Mouse (Mus musculus) embryonic facial prominence, embryonic 13.5 days (tissue): ENCODE data around the gene Mydgf. TPM values are rescaled to one million over a fixed set of nuclear protein-coding genes. Genes with fewer than 3 reads are reported as not detected.

Experiments
- ATAC-seq: fragments of 200-750 bp; cut with Nextera tagmentation; 2 replicates; pipeline ENCODE4 v1.8.0; 2017; ENCODE audit warnings: low read depth; ENCODE audit not compliant: insufficient number of reproducible peaks, insufficient read depth, low FRiP score, low TSS enrichment
- H3K27ac ChIP-seq: fragments of 300-500 bp; sonication (generic); 2 replicates; pipeline ENCODE4 v1.5.1; 2015; ENCODE audit warnings: moderate library complexity, mild to moderate bottlenecking, inconsistent platforms
- H3K27me3 ChIP-seq: fragments of 300-500 bp; sonication (generic); 2 replicates; pipeline ENCODE4 v1.6.1; 2015; ENCODE audit warnings: mild to moderate bottlenecking, inconsistent platforms
- H3K36me3 ChIP-seq: fragments of 300-500 bp; sonication (generic); 2 replicates; pipeline ENCODE4 v1.6.1; 2015; ENCODE audit warnings: mild to moderate bottlenecking, inconsistent platforms
- H3K4me1 ChIP-seq: fragments of 300-500 bp; sonication (generic); 2 replicates; pipeline ENCODE4 v1.6.1; 2015; ENCODE audit warnings: inconsistent platforms
- H3K4me2 ChIP-seq: fragments of 300-500 bp; sonication (generic); 2 replicates; pipeline ENCODE4 v1.6.1; 2015; ENCODE audit warnings: moderate library complexity, mild to moderate bottlenecking, inconsistent platforms
- H3K4me3 ChIP-seq: fragments of 300-500 bp; sonication (generic); 2 replicates; pipeline ENCODE4 v1.5.1; 2015; ENCODE audit warnings: mild to moderate bottlenecking, inconsistent platforms
- H3K9ac ChIP-seq: fragments of 300-500 bp; sonication (generic); 2 replicates; pipeline ENCODE4 v1.6.1; 2015; ENCODE audit warnings: mild to moderate bottlenecking, inconsistent platforms
- H3K9me3 ChIP-seq: fragments of 300-500 bp; sonication (generic); 2 replicates; pipeline ENCODE4 v1.6.1; 2016; ENCODE audit warnings: inconsistent platforms
- WGBS: fragments of 180-500 bp; shearing (Covaris S2); methylation state at CpG from one replicate; pipeline ENCODE4 v1.1.7; 2015; ENCODE audit warnings: mixed read lengths; 5-methylcytosine and 5-hydroxymethylcytosine counted together
- polyA plus RNA-seq: library from polyadenylated mRNA; unstranded; fragments of >200 nt; fragmentation: Nextera tagmentation; extraction: Ambion mirVana; gene quantifications from 2 replicates; pipeline ENCODE4 v1.2.1, GENCODE M21; 2015

The Mydgf gene
- polyA plus RNA-seq, result 86.3 and 91.0 TPM in 2 replicates

DNA sequence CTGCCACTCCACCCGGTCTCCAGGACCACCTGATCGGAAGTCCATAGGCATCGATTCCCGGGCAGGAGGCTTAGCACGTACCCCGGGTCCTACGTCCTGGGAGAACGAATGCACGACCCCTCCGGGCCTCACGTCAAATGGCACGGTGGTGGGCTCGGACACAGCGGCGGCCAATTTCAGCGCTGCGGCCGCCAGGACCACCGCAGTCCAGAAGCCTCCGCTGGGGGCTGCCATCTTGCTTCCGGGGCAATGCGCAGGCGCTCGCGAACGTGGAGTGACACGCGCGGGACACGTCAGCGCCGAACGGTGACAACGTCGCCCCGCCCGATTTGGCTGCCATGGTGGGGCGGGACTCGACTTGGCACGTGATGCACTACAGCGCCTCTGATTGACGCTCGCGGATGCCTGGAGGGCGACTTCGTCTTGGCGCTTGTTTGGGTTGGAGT, at the start of gene Mydgf:
TSS of gene Mydgf (minus strand) at position 263 of the 446 bp plus-strand sequence.
- H3K4me3 ChIP-seq, result peak within 1 kb of the TSS; percentile 89
- peak within 1 kb of the TSS; percentile 62; the same call in 1 of the 2 replicates for H3K27ac ChIP-seq
- no peaks in the 10 kb centered on the region for H3K9me3 ChIP-seq
- peak; percentile 87 for ATAC-seq
- peaks cover 28% of the 10 kb centered on the region for H3K4me1 ChIP-seq
- peak within 1 kb of the TSS; percentile 89 for H3K9ac ChIP-seq
- H3K36me3 ChIP-seq, result peaks cover 61% of the 10 kb centered on the region
- peak within 1 kb of the TSS; percentile 88 for H3K4me2 ChIP-seq
- under 1% methylated on average over 47 of the region's 47 CpGs for WGBS
- no peaks in the 10 kb centered on the region for H3K27me3 ChIP-seq

DNA sequence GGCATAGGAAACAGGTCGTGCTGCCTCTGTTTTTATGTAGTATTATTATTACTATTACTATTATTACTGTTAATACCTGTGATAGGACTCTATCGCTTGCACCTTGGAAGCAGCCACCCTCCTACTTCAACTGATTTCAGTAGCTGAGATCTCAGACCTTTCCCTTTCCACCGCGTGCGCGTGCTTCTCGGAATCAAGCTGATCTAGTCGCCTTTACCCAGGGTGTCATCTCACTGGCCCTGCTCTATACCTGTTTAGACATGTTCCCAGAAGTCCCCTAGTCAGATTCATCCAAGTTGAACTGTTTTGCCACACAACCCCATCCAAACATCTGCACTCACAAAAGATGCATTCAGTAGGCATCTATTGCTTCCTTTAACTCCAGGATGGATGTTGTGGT, 49.7 kb upstream of the Mydgf start:
- Histone ChIP-seq H3K36me3 (no peaks in the 10 kb centered on the region), H3K9me3 (no peaks in the 10 kb centered on the region), H3K4me2 (no peak overlapping the region), H3K27ac (no peak overlapping the region), H3K4me1 (peaks cover 4% of the 10 kb centered on the region; the same call in 1 of the 2 replicates), H3K4me3 (no peak overlapping the region), H3K9ac (no peak overlapping the region), H3K27me3 (0 out of 2 replicates have a peak, but pooled peaks cover 3% of the 10 kb centered on the region)
- ATAC-seq, result no peak
- WGBS, result 46% methylated on average over 8 of the region's 8 CpGs

DNA sequence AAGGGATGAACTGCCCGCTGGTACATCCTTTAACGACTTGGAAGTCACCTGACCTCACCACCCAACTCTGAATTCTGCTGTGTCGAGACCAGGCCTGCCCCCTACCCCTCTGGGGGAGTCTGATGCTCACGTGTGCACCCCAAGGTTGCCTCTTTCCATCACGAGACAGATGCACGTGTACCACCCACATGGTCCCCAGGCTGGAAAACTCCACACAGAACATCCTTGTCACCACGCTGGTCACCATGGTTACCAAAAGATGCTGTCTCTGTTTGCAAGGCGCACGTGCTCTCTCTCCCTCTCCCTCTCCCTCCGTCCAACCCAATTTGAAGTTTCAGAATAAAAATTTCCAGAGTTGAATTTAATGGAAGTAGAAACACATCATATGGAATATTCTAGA, 46.2 kb upstream of the Mydgf start:
- no peak overlapping the region for H3K4me2 ChIP-seq
- H3K9me3 ChIP-seq, result no peaks in the 10 kb centered on the region
- H3K27ac ChIP-seq, result no peak overlapping the region
- 64% methylated on average over 10 of the region's 10 CpGs for WGBS
- no peaks in the 10 kb centered on the region for H3K36me3 ChIP-seq
- no peak overlapping the region for H3K4me3 ChIP-seq
- ATAC-seq, result no peak
- H3K9ac ChIP-seq, result no peak overlapping the region
- H3K27me3 ChIP-seq, result 0 out of 2 replicates have a peak, but pooled peaks cover 3% of the 10 kb centered on the region
- H3K4me1 ChIP-seq, result peaks cover 4% of the 10 kb centered on the region; the same call in 1 of the 2 replicates

DNA sequence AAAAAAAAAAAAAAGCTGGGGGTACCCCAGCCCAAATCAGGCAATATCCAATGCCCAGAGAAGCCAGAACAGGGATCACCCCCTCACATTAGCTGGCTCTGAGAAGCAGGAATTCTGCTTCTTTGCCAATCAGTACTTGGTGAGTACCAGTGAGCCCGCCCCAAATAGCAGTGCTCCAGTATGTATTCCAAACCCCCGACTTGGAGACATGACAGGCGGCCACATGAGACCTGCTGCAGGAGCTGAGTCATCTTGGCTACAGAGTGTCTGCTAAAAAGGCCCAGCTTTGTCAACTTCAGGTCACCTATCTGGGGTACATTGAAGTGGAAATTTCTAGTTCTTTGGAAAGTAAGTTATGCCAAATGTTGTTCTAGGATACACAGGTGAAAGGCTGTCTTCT, 42.8 kb upstream of the Mydgf start:
- WGBS, result 64% methylated on average over 3 of the region's 3 CpGs
- Histone ChIP-seq H3K4me1 (no peaks in the 10 kb centered on the region), H3K4me3 (no peak overlapping the region), H3K36me3 (no peaks in the 10 kb centered on the region), H3K4me2 (no peak overlapping the region), H3K9me3 (no peaks in the 10 kb centered on the region), H3K27ac (no peak overlapping the region), H3K9ac (no peak overlapping the region), H3K27me3 (0 out of 2 replicates have a peak, but pooled peaks cover 3% of the 10 kb centered on the region)
- no peak for ATAC-seq

DNA sequence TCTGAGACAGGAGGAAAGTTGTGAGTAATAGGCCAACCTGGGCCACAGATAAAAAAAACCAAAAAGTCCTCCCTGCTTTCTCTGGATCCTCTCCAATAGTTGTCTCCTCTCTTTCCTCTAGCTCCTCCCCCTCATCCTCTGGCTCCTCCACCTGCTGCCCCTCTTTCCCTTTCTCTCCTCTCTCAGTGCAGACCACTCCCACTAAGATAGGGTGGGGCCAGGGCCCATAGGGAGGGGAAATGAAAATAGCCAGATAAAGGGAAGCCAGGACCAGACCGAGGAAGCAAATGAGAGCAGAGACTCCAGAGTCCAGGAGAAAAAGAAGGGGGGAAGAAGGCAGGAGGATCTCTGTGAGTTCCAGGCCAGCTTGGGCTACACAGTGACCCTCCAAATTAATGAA, 41.2 kb upstream of the Mydgf start:
- H3K9ac ChIP-seq, result no peak overlapping the region
- H3K9me3 ChIP-seq, result no peaks in the 10 kb centered on the region
- WGBS, result 56% methylated on average over 1 of the region's 1 CpGs
- H3K4me1 ChIP-seq, result no peaks in the 10 kb centered on the region
- H3K4me3 ChIP-seq, result no peak overlapping the region
- H3K27me3 ChIP-seq, result 0 out of 2 replicates have a peak, but pooled peaks cover 3% of the 10 kb centered on the region
- no peak overlapping the region for H3K4me2 ChIP-seq
- H3K36me3 ChIP-seq, result no peaks in the 10 kb centered on the region
- ATAC-seq, result no peak
- no peak overlapping the region for H3K27ac ChIP-seq

DNA sequence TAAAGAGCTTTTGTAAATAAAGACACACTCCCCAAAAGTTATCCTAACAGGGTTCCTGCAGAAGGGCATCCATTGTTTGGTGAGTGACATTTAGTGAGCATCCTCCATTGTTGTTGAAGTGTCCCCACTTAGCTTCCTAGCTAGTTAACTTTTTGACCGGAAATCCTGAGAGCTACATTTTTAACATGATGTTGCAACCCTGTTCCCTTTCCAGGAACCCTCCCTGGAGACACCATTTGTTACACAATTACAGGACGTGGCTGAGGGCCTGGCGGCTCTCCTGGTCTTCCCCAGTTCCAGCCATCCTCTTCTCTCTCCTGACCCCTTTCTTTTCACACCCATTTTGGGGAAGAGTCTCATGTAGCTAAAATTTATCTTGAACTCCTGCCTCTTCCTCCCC, 36.1 kb upstream of the Mydgf start:
- H3K4me1 ChIP-seq, result peaks cover 27% of the 10 kb centered on the region
- H3K9me3 ChIP-seq, result no peaks in the 10 kb centered on the region
- 58% methylated on average over 3 of the region's 3 CpGs for WGBS
- no peak for ATAC-seq
- no peaks in the 10 kb centered on the region for H3K27me3 ChIP-seq
- peak overlapping the region; percentile 87; the same call in 1 of the 2 replicates for H3K4me2 ChIP-seq
- no peak overlapping the region for H3K4me3 ChIP-seq
- no peaks in the 10 kb centered on the region for H3K36me3 ChIP-seq
- no peak overlapping the region for H3K27ac ChIP-seq
- no peak overlapping the region for H3K9ac ChIP-seq

DNA sequence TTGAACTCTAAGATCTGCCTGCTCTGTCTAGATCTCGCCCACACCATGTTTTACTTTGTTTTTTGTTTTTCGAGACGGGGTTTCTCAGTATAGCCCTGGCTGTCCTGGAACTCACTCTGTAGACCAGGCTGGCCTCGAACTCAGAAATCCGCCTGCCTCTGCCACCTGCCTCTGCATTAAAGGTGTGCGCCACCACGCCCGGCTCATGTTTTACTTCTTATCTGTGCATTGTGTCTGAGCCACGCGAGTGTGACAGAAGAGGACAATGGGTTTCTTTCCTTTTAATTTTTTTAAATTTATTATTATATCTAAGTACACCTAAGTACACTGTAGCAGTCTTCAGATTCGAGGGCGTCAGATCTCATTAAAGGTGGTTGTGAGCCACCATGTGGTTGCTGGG, 35.5 kb upstream of the Mydgf start:
- H3K4me1 ChIP-seq, result peaks cover 27% of the 10 kb centered on the region
- peak overlapping the region; percentile 87 for H3K4me2 ChIP-seq
- 44% methylated on average over 12 of the region's 12 CpGs for WGBS
- peaks cover 4% of the 10 kb centered on the region for H3K36me3 ChIP-seq
- H3K27ac ChIP-seq, result peak overlapping the region; percentile 86; the same call in 1 of the 2 replicates
- H3K27me3 ChIP-seq, result no peaks in the 10 kb centered on the region
- no peaks in the 10 kb centered on the region for H3K9me3 ChIP-seq
- H3K9ac ChIP-seq, result peak overlapping the region; percentile 92
- peak overlapping the region; percentile 81 for H3K4me3 ChIP-seq
- no peak for ATAC-seq

DNA sequence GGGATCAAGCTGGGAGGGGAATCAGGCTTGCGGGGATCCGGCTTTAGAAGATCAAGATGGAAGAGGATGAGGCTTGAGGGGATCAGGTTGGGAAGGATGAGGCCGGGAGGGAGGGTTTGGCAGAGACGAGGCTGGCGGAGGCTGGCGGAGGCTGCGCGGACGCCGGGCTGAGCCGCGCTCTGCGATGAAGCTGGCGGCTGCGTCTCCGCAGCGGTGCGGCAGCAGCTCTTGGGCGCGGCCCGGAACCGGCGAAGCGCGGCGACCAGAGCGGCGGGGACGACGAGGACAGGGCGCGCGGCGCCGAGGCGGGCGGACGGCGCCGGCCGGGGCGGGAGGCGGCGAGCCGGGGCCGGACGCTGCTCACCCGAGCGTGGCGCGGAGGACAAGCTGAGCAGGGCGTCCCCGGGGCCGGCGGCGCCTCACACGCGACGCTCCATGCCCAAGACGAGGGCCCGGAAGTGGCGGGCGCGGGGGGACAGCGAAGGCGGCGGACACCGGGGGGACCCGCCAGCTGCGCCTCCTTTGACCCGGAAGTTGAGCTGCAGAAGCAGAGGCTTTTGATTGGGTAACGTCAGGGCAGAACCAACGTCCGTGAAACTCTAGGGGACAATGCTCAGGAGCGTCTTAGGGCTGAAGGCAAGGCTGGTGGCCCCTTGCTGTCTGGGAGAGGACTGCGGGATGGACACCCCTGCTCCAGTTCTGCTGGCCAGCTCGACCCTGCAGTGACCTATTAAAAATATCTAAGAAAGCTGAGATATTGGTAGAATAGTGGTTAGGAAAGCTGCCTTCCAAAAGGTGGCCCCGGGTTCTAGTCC, 34.9 kb upstream of the Mydgf start, which contains the start of gene Dpp9:
TSS of gene Dpp9 (minus strand) at position 529 of the 815 bp plus-strand sequence.
- H3K36me3 ChIP-seq, result peaks cover 5% of the 10 kb centered on the region
- H3K27ac ChIP-seq, result peak within 1 kb of the TSS; percentile 86
- peak within 1 kb of the TSS; percentile 92 for H3K9ac ChIP-seq
- H3K4me3 ChIP-seq, result peak within 1 kb of the TSS; percentile 81
- peak within 1 kb of the TSS; percentile 87 for H3K4me2 ChIP-seq
- H3K27me3 ChIP-seq, result no peaks in the 10 kb centered on the region
- under 1% methylated on average over 57 of the region's 78 CpGs for whole genome bisulfite sequencing
- H3K9me3 ChIP-seq, result no peaks in the 10 kb centered on the region
- peak; percentile 97 for ATAC-seq
- peaks cover 27% of the 10 kb centered on the region for H3K4me1 ChIP-seq

DNA sequence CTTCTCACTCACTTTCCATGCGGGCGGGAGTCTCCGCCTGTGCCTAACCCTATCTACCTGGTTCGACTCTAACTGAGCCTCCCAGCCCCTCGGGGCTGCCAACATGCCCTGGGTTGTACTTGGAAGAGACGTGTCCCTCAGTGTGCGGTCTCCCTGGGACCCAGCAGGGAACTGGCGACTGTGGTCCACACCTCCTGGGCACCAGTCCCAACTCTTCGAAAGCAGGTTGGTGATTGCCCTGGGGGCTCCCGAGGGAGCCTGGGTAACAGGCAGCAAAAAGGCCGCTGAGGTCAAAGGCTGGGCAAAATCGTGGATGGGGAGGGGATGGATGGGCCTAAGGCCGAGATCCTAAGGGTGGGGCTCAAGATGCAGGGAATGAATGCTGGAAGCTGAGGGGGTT, 34.0 kb upstream of the Mydgf start:
- WGBS, result 57% methylated on average over 13 of the region's 13 CpGs
- H3K4me2 ChIP-seq, result peak overlapping the region; percentile 87
- peak overlapping the region; percentile 92 for H3K9ac ChIP-seq
- H3K9me3 ChIP-seq, result no peaks in the 10 kb centered on the region
- peak overlapping the region; percentile 81 for H3K4me3 ChIP-seq
- H3K36me3 ChIP-seq, result peaks cover 7% of the 10 kb centered on the region
- H3K27me3 ChIP-seq, result no peaks in the 10 kb centered on the region
- no peak for ATAC-seq
- peaks cover 27% of the 10 kb centered on the region for H3K4me1 ChIP-seq
- H3K27ac ChIP-seq, result no peak overlapping the region

DNA sequence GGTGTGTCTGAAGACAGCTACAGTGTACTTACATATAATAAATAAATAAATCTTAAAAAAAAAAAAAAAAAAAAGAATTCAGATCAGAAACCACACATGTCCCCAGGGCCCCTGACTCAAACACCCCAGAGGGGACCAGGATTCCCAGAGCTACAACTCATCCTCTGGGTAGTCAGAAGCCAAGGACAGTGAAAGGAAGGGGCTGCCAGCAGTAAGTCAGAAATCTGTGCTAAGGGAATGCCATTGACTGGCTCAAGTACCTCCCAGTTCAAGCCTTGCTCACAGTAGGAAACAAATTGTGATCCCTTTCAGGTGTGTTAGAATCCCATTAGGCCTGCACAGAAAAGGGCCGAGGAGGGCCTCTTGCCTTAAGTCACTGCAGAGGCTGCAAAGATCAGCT, 30.5 kb upstream of the Mydgf start:
- Histone ChIP-seq H3K4me3 (no peak overlapping the region), H3K27ac (no peak overlapping the region), H3K27me3 (no peaks in the 10 kb centered on the region), H3K4me1 (peaks cover 23% of the 10 kb centered on the region), H3K9me3 (no peaks in the 10 kb centered on the region), H3K4me2 (no peak overlapping the region), H3K9ac (no peak overlapping the region), H3K36me3 (peaks cover 40% of the 10 kb centered on the region)
- ATAC-seq, result no peak
- 81% methylated on average over 1 of the region's 1 CpGs for WGBS

DNA sequence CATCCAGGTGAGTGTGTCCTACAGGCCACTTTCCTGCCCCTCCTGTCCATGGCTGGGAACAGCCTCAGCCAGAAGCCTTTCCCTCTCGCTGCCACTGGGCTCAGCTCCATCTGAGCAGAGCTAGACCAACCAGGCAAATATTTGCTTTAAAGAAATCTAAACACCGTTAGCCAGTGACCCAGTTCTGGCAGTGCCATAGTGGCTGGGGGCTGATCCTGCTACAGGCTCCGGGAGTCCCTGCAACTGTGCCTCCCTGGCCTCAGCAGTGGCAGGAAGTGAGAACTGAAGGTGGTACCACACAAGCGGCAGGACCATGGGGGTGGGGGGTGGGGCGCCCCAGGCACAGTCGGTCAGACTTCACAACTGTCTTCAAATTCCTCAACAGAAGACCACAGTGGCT, 29.0 kb upstream of the Mydgf start:
- H3K4me2 ChIP-seq, result no peak overlapping the region
- H3K36me3 ChIP-seq, result peaks cover 55% of the 10 kb centered on the region
- H3K4me1 ChIP-seq, result peaks cover 17% of the 10 kb centered on the region
- WGBS, result 65% methylated on average over 6 of the region's 6 CpGs
- no peaks in the 10 kb centered on the region for H3K9me3 ChIP-seq
- H3K27me3 ChIP-seq, result no peaks in the 10 kb centered on the region
- H3K27ac ChIP-seq, result no peak overlapping the region
- H3K4me3 ChIP-seq, result no peak overlapping the region
- peak overlapping the region; percentile 49; the same call in 1 of the 2 replicates for H3K9ac ChIP-seq
- ATAC-seq, result no peak

DNA sequence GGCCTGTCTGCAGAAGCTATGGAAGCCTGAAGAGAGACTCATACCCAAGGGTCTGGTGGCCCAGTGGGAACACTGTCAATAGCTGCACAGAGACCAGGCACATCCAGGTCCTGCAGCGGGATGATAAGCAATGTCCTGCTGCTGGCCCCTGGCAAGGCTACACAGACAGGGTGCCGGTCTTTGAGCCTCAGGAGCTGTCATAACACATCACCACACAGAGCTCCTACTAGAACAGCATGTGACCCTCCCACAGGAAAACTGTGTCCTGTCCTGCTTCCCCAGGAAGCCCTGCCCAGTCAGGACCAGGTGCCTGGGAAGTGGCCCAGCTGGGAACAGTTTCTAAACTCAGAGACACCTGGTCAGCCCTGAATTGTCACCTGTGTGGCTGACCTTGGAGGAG, 27.4 kb upstream of the Mydgf start:
- H3K27me3 ChIP-seq, result no peaks in the 10 kb centered on the region
- no peak overlapping the region for H3K4me3 ChIP-seq
- 97% methylated on average over 2 of the region's 2 CpGs for WGBS
- H3K36me3 ChIP-seq, result peaks cover 71% of the 10 kb centered on the region
- H3K4me1 ChIP-seq, result peaks cover 1% of the 10 kb centered on the region; the same call in 1 of the 2 replicates
- ATAC-seq, result no peak
- H3K9ac ChIP-seq, result no peak overlapping the region
- no peaks in the 10 kb centered on the region for H3K9me3 ChIP-seq
- H3K27ac ChIP-seq, result no peak overlapping the region
- H3K4me2 ChIP-seq, result no peak overlapping the region
